Mouse (Mus musculus) liver, adult 2 months (tissue): ENCODE measurements at regions not wholly inside any gene's neighbourhood (a gene's known extent, or its start where the extent isn't known, plus 50 kb on each side); places are given as distances from the start of the nearest gene placed in this dataset.

ENCODE experiments used
- CTCF ChIP-seq: fragments of 200-500 bp; IDR thresholded peaks from 2 replicates; pipeline ENCODE4 v1.5.1; 2011; ENCODE audit warnings: low read depth, low read length, control low read depth
- POLR2A ChIP-seq: fragments of 200-500 bp; IDR thresholded peaks from 2 replicates; pipeline ENCODE4 v1.6.1; 2011; ENCODE audit warnings: low read length, control low read depth; ENCODE audit not compliant: insufficient read depth; ENCODE audit errors: extremely low read depth

GRCm38 (mm10) chr3:3308461-3308860 lies 2442.1 kb upstream of the Gm8797 start:
- TF ChIP-seq POLR2A: no peak
- peak; percentile 1; the same call in 1 of the 2 replicates for TF ChIP-seq CTCF
